Mouse (Mus musculus) embryonic facial prominence, embryonic 13.5 days (tissue): ENCODE measurements at regions not wholly inside any gene's neighbourhood (a gene's known extent, or its start where the extent isn't known, plus 50 kb on each side); places are given as distances from the start of the nearest gene placed in this dataset.

Experiments used
- ATAC-seq: fragments of 200-750 bp; cut with Nextera tagmentation; 2 replicates; pipeline ENCODE4 v1.8.0; 2017; ENCODE audit warnings: low read depth; ENCODE audit not compliant: insufficient number of reproducible peaks, insufficient read depth, low FRiP score, low TSS enrichment
- H3K27ac ChIP-seq: fragments of 300-500 bp; sonication (generic); 2 replicates; pipeline ENCODE4 v1.5.1; 2015; ENCODE audit warnings: moderate library complexity, mild to moderate bottlenecking, inconsistent platforms
- H3K27me3 ChIP-seq: fragments of 300-500 bp; sonication (generic); 2 replicates; pipeline ENCODE4 v1.6.1; 2015; ENCODE audit warnings: mild to moderate bottlenecking, inconsistent platforms
- H3K36me3 ChIP-seq: fragments of 300-500 bp; sonication (generic); 2 replicates; pipeline ENCODE4 v1.6.1; 2015; ENCODE audit warnings: mild to moderate bottlenecking, inconsistent platforms
- H3K4me1 ChIP-seq: fragments of 300-500 bp; sonication (generic); 2 replicates; pipeline ENCODE4 v1.6.1; 2015; ENCODE audit warnings: inconsistent platforms
- H3K4me2 ChIP-seq: fragments of 300-500 bp; sonication (generic); 2 replicates; pipeline ENCODE4 v1.6.1; 2015; ENCODE audit warnings: moderate library complexity, mild to moderate bottlenecking, inconsistent platforms
- H3K4me3 ChIP-seq: fragments of 300-500 bp; sonication (generic); 2 replicates; pipeline ENCODE4 v1.5.1; 2015; ENCODE audit warnings: mild to moderate bottlenecking, inconsistent platforms
- H3K9ac ChIP-seq: fragments of 300-500 bp; sonication (generic); 2 replicates; pipeline ENCODE4 v1.6.1; 2015; ENCODE audit warnings: mild to moderate bottlenecking, inconsistent platforms
- H3K9me3 ChIP-seq: fragments of 300-500 bp; sonication (generic); 2 replicates; pipeline ENCODE4 v1.6.1; 2016; ENCODE audit warnings: inconsistent platforms
- WGBS: fragments of 180-500 bp; shearing (Covaris S2); methylation state at CpG from one replicate; pipeline ENCODE4 v1.1.7; 2015; ENCODE audit warnings: mixed read lengths; 5-methylcytosine and 5-hydroxymethylcytosine counted together

DNA sequence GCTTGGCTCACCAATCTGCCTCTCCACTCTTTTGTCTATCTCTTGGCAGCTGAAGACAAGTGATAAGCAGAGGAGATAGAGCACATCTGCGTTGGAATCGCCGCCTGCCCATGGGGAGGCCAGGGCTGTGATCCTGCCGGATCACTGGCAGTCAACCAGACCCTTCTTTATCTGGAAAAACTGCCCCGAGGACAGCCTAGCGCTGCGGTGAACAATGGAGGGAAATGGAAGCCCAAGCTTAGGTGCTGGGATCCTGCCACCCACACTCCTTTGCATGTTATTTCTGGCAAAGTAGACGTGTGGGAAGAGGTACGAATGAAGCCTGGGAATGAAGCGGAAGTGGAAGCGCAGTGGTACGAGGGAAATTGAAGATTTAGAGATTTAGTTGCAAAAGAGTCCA is 112.8 kb downstream of the Rassf10 start:
- Histone ChIP-seq H3K9ac (no peak overlapping the region), H3K36me3 (no peaks in the 10 kb centered on the region), H3K27ac (no peak overlapping the region), H3K9me3 (no peaks in the 10 kb centered on the region), H3K4me3 (no peak overlapping the region), H3K27me3 (no peaks in the 10 kb centered on the region), H3K4me2 (no peak overlapping the region), H3K4me1 (no peaks in the 10 kb centered on the region)
- no peak for ATAC-seq
- 80% methylated on average over 12 of the region's 12 CpGs for WGBS

DNA sequence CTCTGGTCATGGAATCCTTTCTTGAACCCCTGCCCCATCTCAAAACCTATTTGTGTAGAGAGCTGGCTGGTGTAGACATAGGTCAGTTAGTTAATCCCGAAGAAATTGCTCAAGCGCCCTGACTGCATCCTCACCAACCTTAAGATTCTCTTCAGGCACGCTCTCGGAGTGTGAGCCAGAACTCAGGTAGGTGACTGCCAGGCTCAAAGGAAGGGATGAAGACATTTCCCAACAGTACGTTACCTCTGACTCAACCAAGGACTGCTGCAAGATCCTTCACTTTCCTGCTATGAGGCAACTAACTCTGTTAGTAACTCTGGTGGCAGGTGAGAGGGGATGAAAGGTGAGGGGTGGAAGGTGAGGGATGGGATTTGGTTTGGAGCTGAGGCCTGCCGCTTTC is 114.5 kb downstream of the Rassf10 start:
- WGBS = 93% methylated on average over 6 of the region's 6 CpGs
- Histone ChIP-seq H3K9ac (no peak overlapping the region), H3K27ac (no peak overlapping the region), H3K4me1 (no peaks in the 10 kb centered on the region), H3K27me3 (no peaks in the 10 kb centered on the region), H3K36me3 (no peaks in the 10 kb centered on the region), H3K9me3 (no peaks in the 10 kb centered on the region), H3K4me3 (no peak overlapping the region), H3K4me2 (no peak overlapping the region)
- no peak for ATAC-seq

DNA sequence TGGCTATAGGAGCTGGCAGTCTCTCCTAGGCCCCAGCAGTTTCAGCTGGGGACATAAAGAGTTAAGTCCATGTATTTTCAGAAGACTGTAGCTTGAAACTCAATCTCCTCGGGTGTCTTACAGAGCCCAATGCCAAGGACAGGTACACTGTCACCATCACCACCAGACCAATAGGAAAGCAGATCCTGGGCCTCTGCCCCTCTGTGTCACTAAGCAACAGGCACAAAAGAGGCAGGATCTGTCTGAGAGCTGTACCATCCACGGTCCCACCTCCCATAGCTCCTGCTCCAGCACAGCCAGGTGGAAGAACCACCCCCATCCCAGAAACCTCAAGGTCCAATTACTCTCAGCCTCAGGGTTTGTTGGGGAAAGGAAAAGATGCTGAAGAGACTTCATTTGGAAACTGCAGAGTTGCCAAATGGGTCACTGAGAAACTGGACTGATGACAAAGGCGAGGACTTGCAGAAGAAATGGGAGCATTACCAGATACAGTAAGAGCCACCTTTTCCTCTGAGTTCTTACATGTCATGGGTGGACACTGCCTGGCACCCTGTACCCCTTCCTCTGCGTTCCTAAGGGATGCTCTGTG is 115.7 kb downstream of the Rassf10 start:
- 62% methylated on average over 4 of the region's 4 CpGs for WGBS
- no peak for ATAC-seq
- Histone ChIP-seq H3K4me2 (no peak overlapping the region), H3K4me1 (no peaks in the 10 kb centered on the region), H3K9ac (no peak overlapping the region), H3K36me3 (no peaks in the 10 kb centered on the region), H3K27ac (no peak overlapping the region), H3K4me3 (no peak overlapping the region), H3K27me3 (no peaks in the 10 kb centered on the region), H3K9me3 (no peaks in the 10 kb centered on the region)

DNA sequence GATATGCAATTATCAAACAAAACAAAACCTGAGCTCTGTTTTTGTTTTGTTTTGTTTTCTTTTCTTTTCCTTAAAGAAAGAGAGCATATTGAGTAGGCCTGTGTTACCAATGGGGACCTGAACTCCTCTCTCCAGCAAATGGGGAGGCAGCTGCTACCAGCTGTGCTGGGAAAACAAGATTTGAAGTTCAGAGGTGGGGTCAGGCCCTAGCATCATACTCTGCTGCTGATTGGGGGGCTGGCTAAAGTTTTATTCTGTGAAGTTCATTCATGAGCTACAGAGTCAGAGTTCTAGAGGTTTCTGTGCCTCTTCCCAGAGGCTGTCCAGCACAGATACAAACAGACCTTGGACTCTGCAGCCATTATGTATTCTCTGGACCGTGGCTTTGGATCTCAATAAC is 117.7 kb downstream of the Rassf10 start:
- Histone ChIP-seq H3K4me2 (no peak overlapping the region), H3K4me3 (no peak overlapping the region), H3K9me3 (no peaks in the 10 kb centered on the region), H3K9ac (no peak overlapping the region), H3K4me1 (no peaks in the 10 kb centered on the region), H3K27me3 (no peaks in the 10 kb centered on the region), H3K36me3 (no peaks in the 10 kb centered on the region), H3K27ac (no peak overlapping the region)
- 89% methylated on average over 1 of the region's 1 CpGs for WGBS
- ATAC-seq = no peak

DNA sequence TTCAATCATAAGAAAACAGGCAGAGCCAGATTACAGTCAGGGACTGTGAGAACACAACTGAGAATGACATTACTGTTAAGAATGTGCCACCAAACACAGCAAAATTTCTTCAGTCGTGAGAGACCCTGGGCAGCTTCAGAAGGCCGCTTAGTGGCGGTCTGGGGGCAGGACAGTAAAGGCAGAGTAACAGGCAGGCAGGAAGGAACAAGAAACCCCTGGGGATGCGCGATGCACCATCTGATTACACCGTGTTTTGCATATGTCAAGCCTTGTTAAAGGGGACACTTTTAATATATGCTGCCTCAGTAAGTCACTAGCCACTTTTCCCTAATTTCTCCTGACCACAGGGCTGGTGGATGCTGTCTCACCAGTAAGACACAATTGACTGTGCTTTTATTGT is 120.0 kb downstream of the Rassf10 start:
- H3K27me3 ChIP-seq = no peaks in the 10 kb centered on the region
- no peak overlapping the region for H3K27ac ChIP-seq
- H3K9me3 ChIP-seq = no peaks in the 10 kb centered on the region
- H3K36me3 ChIP-seq = no peaks in the 10 kb centered on the region
- H3K9ac ChIP-seq = no peak overlapping the region
- H3K4me3 ChIP-seq = no peak overlapping the region
- no peak for ATAC-seq
- no peak overlapping the region for H3K4me2 ChIP-seq
- 38% methylated on average over 6 of the region's 6 CpGs for whole genome bisulfite sequencing
- H3K4me1 ChIP-seq = no peaks in the 10 kb centered on the region

DNA sequence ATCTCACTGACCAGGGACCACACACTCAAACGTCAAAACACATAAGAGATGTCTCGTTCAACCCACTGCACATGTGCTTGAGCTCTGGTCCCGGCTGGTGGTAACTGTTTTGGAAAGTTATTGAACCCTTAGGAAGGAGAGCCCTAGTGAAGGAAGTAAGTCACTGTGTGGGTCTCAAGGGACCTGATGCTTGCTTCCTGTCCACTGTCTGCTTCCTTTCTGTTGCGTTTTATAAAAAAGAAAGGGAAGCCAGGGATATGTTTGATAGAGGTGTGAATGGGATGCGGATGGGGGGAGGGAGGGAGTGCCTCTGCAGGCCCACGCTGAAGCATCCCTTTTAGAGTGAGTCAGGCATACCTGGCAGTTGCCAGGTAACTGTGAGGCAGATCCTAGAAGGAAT is 121.6 kb downstream of the Rassf10 start:
- no peak overlapping the region for H3K4me2 ChIP-seq
- ATAC-seq = no peak
- no peak overlapping the region for H3K4me3 ChIP-seq
- no peak overlapping the region for H3K9ac ChIP-seq
- H3K27ac ChIP-seq = no peak overlapping the region
- H3K9me3 ChIP-seq = no peaks in the 10 kb centered on the region
- 69% methylated on average over 6 of the region's 6 CpGs for WGBS
- H3K27me3 ChIP-seq = no peaks in the 10 kb centered on the region
- no peaks in the 10 kb centered on the region for H3K36me3 ChIP-seq
- H3K4me1 ChIP-seq = no peaks in the 10 kb centered on the region

DNA sequence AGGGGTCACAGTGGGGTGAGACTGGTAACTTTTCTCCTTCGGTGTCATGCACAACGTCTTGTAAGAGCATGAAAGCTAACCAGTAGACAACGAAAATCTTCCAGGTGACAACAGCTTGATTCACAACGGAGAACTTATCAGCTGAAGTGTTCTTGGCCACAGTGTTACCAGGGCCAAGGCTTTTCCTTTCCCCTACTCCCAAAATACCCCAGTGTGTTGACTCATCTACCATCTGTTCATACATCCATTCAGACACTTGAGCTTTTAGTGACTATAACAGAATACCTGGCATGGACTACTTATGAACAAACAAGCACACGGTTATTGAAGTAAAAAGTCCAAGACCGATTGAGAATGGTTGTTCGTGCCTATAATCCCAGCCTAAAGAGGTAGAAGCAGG is 122.5 kb downstream of the Rassf10 start:
- WGBS = 93% methylated on average over 7 of the region's 7 CpGs
- H3K9me3 ChIP-seq = no peaks in the 10 kb centered on the region
- H3K4me2 ChIP-seq = no peak overlapping the region
- H3K4me3 ChIP-seq = no peak overlapping the region
- no peak for ATAC-seq
- H3K36me3 ChIP-seq = no peaks in the 10 kb centered on the region
- no peak overlapping the region for H3K27ac ChIP-seq
- H3K4me1 ChIP-seq = no peaks in the 10 kb centered on the region
- no peaks in the 10 kb centered on the region for H3K27me3 ChIP-seq
- H3K9ac ChIP-seq = no peak overlapping the region

DNA sequence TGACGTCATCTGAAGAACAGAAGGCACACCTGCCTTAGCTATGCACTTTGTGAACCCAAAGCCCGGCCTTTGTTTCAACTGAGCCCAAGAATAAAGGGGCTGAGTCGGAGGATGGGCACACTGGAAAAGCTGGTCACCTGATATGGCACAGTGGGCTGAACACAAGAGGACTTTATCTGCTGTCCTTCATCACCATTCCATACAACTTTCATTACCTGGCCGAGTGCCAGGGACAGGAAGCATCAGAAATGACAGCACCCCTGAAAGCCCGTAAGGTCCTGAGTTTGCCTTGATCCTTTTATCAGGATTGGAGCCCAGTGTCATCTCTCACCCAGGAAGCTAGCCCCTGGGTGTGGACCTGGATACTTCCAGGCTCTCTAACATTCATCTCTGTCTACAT is 126.1 kb upstream of the Arntl start:
- H3K4me2 ChIP-seq = no peak overlapping the region
- no peaks in the 10 kb centered on the region for H3K36me3 ChIP-seq
- ATAC-seq = no peak
- H3K9me3 ChIP-seq = no peaks in the 10 kb centered on the region
- H3K4me1 ChIP-seq = no peaks in the 10 kb centered on the region
- H3K27ac ChIP-seq = no peak overlapping the region
- H3K9ac ChIP-seq = no peak overlapping the region
- H3K4me3 ChIP-seq = no peak overlapping the region
- H3K27me3 ChIP-seq = no peaks in the 10 kb centered on the region
- WGBS = 70% methylated on average over 5 of the region's 5 CpGs

DNA sequence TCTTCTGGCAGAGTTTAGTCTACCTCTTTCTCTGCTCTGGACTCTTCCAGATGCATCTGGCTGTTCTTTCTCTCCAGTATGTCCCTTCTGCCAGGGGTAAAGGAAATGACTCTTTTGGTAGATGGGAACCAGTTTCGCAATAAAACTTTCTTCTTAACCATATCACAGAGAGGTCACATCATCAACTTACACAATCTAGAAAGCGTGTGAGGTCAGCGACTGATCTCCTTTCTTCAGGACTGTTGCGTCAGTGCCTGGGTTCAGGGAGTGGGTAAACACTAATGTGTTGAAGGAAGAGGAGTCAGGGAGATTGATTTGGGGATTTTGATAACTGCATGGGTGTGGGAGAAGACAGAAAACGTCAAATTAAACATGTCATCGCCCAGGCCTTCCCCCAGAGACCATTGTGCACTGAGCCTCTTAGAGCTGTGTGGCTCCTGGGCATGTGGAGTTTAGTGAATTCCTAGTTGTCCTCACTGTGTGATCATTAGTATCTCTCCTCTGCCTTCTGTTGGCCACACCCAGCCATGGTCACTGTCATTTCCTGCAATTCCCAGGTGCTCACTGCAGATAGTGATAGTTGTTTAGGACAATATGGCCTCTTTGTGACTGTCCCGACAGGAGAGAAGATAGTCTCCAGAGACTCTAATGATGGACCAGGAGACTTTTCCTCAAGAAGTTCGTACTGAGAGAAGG is 122.2 kb upstream of the Arntl start:
- H3K9me3 ChIP-seq = no peaks in the 10 kb centered on the region
- no peak overlapping the region for H3K27ac ChIP-seq
- no peaks in the 10 kb centered on the region for H3K36me3 ChIP-seq
- no peak for ATAC-seq
- H3K27me3 ChIP-seq = no peaks in the 10 kb centered on the region
- H3K4me2 ChIP-seq = no peak overlapping the region
- 82% methylated on average over 8 of the region's 8 CpGs for WGBS
- H3K4me1 ChIP-seq = no peaks in the 10 kb centered on the region
- H3K9ac ChIP-seq = no peak overlapping the region
- H3K4me3 ChIP-seq = no peak overlapping the region

DNA sequence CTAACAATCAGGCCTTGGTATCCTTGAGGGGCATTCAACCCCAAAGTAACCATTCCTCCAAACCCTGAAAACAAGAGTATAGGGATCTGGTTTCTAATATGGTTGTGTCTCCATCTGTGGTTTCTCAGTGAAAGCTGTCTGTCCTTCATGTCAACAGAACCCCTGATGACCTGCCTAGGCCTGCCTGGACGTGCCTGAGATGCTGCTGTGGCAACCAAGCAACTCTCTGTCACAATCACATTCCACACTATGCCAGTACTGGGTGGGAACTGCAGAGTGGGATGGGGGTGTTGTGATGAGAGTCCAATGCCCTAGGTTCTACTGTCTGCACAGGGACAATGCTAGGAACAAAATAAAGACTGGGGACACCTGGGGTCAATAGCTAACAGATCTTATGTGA is 121.1 kb upstream of the Arntl start:
- Histone ChIP-seq H3K27me3 (no peaks in the 10 kb centered on the region), H3K9me3 (no peaks in the 10 kb centered on the region), H3K4me3 (no peak overlapping the region), H3K4me2 (no peak overlapping the region), H3K27ac (no peak overlapping the region), H3K4me1 (no peaks in the 10 kb centered on the region), H3K36me3 (no peaks in the 10 kb centered on the region), H3K9ac (no peak overlapping the region)
- 58% methylated on average over 1 of the region's 1 CpGs for WGBS
- ATAC-seq = no peak

DNA sequence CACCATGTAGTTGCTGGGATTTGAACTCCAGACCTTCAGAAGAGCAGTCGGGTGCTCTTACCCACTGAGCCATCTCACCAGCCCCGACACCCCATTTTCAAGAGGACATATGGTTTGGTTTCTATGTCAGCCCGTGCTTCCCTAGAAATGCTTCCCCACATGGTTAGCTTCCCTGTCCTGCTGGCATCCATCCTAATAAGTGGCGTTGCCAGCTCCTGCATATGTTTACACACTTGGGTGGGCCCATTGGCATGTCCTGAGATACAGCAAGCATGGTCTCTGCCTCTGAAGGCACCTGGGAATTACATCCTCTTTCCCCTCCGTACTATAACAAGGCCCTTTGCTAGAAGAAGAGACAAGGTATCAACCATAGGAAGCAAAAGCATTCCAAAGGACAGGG is 119.6 kb upstream of the Arntl start:
- WGBS = 85% methylated on average over 5 of the region's 5 CpGs
- H3K36me3 ChIP-seq = no peaks in the 10 kb centered on the region
- no peak overlapping the region for H3K27ac ChIP-seq
- no peaks in the 10 kb centered on the region for H3K9me3 ChIP-seq
- no peak overlapping the region for H3K4me3 ChIP-seq
- H3K27me3 ChIP-seq = no peaks in the 10 kb centered on the region
- no peak for ATAC-seq
- no peak overlapping the region for H3K4me2 ChIP-seq
- no peaks in the 10 kb centered on the region for H3K4me1 ChIP-seq
- no peak overlapping the region for H3K9ac ChIP-seq

DNA sequence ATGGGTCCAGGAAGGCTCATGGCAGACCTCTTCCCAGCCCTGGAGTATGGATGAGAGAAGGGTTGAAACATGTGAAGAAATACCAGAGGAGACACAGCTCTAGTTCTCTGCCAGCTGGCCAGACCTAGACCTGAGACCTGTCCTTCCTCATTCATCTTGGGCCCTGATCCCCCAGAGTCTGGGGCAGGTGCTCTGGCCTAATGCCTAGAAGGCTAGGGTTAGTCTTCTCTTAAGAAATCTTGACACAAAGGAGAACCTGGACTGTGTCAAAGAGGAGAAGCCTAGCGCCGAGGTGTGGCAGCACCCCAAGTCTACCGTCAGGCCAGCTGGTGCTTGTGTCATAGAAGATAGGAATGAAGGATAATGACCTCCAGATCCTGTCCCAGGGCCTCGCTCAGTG is 118.2 kb upstream of the Arntl start:
- Histone ChIP-seq H3K4me3 (no peak overlapping the region), H3K4me2 (no peak overlapping the region), H3K36me3 (no peaks in the 10 kb centered on the region), H3K9me3 (no peaks in the 10 kb centered on the region), H3K27ac (no peak overlapping the region), H3K9ac (no peak overlapping the region), H3K4me1 (no peaks in the 10 kb centered on the region), H3K27me3 (no peaks in the 10 kb centered on the region)
- 72% methylated on average over 4 of the region's 4 CpGs for WGBS
- no peak for ATAC-seq
